Mouse (Mus musculus) stomach, embryonic 15.5 days (tissue): Measurements from ENCODE around the gene Wnt10b. TPM values are rescaled to one million over a fixed set of nuclear protein-coding genes. Genes with fewer than 3 reads are reported as not detected.
A peak's percentile ranks its signal among the peaks of the same experiment; 100 is the strongest.
"Not testable (repeated sequence)": the region's sequence is repeated elsewhere in the genome, so short reads cannot be mapped to it uniquely, and the experiment has no call there.

ENCODE experiments used
- ATAC-seq: fragments of 200-750 bp; cut with Nextera tagmentation; 2 replicates; pipeline ENCODE4 v1.8.0; 2017; ENCODE audit warnings: low read depth, moderate number of reproducible peaks, moderate TSS enrichment; ENCODE audit not compliant: insufficient read depth, low FRiP score
- H3K27ac ChIP-seq: fragments of 300-500 bp; sonication (generic); 2 replicates; pipeline ENCODE4 v1.5.1; 2015; ENCODE audit warnings: mild to moderate bottlenecking, inconsistent platforms
- H3K27me3 ChIP-seq: fragments of 300-500 bp; sonication (generic); replicated peaks from 2 replicates; pipeline ENCODE4 v1.6.1; 2015; ENCODE audit warnings: inconsistent platforms
- H3K36me3 ChIP-seq: fragments of 300-500 bp; sonication (generic); 2 replicates; pipeline ENCODE4 v1.6.1; 2015; ENCODE audit warnings: inconsistent platforms
- H3K4me1 ChIP-seq: fragments of 300-500 bp; sonication (generic); 2 replicates; pipeline ENCODE4 v1.6.1; 2015; ENCODE audit warnings: inconsistent platforms
- H3K4me2 ChIP-seq: fragments of 300-500 bp; sonication (generic); 2 replicates; pipeline ENCODE4 v1.6.1; 2015; ENCODE audit warnings: mild to moderate bottlenecking, inconsistent platforms
- H3K4me3 ChIP-seq: fragments of 300-500 bp; sonication (generic); replicated peaks from 2 replicates; pipeline ENCODE4 v1.5.1; 2015; ENCODE audit warnings: inconsistent platforms
- H3K9ac ChIP-seq: fragments of 300-500 bp; sonication (generic); 2 replicates; pipeline ENCODE4 v1.6.1; 2015; ENCODE audit warnings: inconsistent platforms
- H3K9me3 ChIP-seq: fragments of 300-500 bp; sonication (generic); 2 replicates; pipeline ENCODE4 v1.6.1; 2016; ENCODE audit warnings: inconsistent platforms
- WGBS: fragments of 180-500 bp; shearing (Covaris S2); methylation state at CpG from one replicate; pipeline ENCODE4 v1.1.7; 2015; 5-methylcytosine and 5-hydroxymethylcytosine counted together
- polyA plus RNA-seq: library from polyadenylated mRNA; unstranded; fragments of >200 nt; fragmentation: Nextera tagmentation; extraction: Ambion mirVana; gene quantifications from 2 replicates; pipeline ENCODE4 v1.2.1, GENCODE M21; 2015

The Wnt10b gene
- polyA plus RNA-seq, 1 experiment from 2014 or later: 0.08 TPM

GRCm38 (mm10) chr15:98762670-98763529 lies 15.1 kb downstream of the Wnt10b start, which contains the start of gene Arf3:
Gene Arf3 (minus strand): TSS chr15:98763214.
- under 1% methylated on average over 73 of the region's 76 CpGs for WGBS
- peak within 1 kb of the TSS; percentile 96 for H3K4me2 ChIP-seq
- ATAC-seq: peak; percentile 90
- peak within 1 kb of the TSS; percentile 87 for H3K9ac ChIP-seq
- H3K36me3 ChIP-seq: no peaks in the 10 kb centered on the region; the same call in 1 of the 2 replicates
- H3K9me3 ChIP-seq: no peaks in the 10 kb centered on the region
- peak within 1 kb of the TSS; percentile 99 for H3K4me3 ChIP-seq
- H3K27ac ChIP-seq: peak within 1 kb of the TSS; percentile 83
- H3K4me1 ChIP-seq: peaks cover 17% of the 10 kb centered on the region; the same call in 1 of the 2 replicates
- H3K27me3 ChIP-seq: 0 out of 2 replicates have a peak, but pooled peaks cover 5% of the 10 kb centered on the region

DNA sequence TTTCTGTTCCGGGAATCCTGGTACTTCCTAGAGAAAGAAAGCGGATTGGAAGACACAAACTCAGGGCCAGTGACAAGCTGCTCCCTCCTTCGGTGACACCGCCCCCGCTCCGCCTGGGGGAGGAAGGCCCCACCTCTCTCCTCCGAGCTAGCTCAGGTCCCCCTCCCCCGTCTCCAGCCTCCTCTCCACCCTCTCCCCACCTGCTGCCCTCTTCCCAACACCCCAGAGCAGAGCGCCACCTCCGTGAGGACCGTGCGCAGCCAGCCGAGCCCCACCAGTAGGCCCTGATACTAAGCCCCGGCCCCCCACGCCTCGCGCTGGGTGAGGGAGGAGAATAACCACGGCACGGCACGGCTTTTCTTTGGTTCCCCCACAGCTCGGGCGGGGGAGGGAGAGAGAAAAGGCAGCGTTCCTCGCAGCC lies 15.7 kb downstream of the Wnt10b start:
- Histone ChIP-seq H3K9me3 (no peaks in the 10 kb centered on the region), H3K4me3 (peak overlapping the region; percentile 99), H3K27ac (peak overlapping the region; percentile 83), H3K36me3 (peaks cover under 1% of the 10 kb centered on the region; the same call in 1 of the 2 replicates), H3K27me3 (0 out of 2 replicates have a peak, but pooled peaks cover 3% of the 10 kb centered on the region), H3K9ac (peak overlapping the region; percentile 87), H3K4me2 (peak overlapping the region; percentile 96), H3K4me1 (peaks cover 17% of the 10 kb centered on the region; the same call in 1 of the 2 replicates)
- under 1% methylated on average over 21 of the region's 24 CpGs for whole genome bisulfite sequencing
- ATAC-seq: peak; percentile 83

DNA sequence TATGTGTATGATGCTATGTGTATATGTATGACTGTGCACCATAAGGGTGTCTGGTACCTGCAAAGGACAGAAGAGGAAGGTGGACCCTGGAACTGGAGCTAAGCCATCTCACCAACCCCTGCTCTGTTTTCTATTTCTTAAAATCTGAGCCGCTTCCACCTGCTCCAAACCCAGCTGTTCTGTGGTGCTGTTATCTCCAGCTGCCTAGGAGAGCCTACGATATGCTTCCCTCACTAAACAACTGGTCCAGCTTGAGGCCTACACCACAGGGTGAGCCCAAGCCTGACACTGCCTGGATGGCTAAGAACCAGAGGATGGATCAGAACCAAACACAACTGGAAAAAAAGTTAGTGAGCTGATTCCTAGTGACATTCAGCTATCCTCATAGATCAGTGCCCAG lies 23.8 kb downstream of the Wnt10b start:
- H3K4me2 ChIP-seq: no peak overlapping the region
- H3K9me3 ChIP-seq: no peaks in the 10 kb centered on the region
- no peak overlapping the region for H3K27ac ChIP-seq
- H3K4me3 ChIP-seq: no peak overlapping the region
- H3K36me3 ChIP-seq: peaks cover 2% of the 10 kb centered on the region; the same call in 1 of the 2 replicates
- no peaks in the 10 kb centered on the region for H3K4me1 ChIP-seq
- ATAC-seq: no peak
- 78% methylated on average over 2 of the region's 2 CpGs for WGBS
- no peak overlapping the region for H3K9ac ChIP-seq
- no peaks in the 10 kb centered on the region for H3K27me3 ChIP-seq

DNA sequence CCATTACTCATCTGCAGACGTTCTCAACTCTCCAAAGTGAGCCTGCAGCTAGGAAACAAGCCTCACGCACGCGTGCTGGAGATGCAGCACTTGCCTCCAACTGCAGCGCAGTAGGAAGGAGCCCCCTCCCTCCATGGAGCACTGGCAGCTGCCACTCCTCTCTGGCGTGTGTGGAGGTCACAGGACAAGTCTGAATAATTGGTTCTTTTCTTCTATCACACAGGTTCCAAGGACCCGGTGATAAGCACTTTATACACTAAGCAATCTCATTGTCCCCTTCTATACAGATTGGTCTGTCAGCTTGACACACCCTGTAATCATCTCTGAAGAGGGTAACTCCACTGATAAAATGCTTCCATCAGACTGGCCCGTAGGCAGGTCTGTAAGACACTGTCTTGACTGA lies 24.9 kb downstream of the Wnt10b start:
- ATAC-seq: peak; percentile 22; the same call in 1 of the 2 replicates
- no peaks in the 10 kb centered on the region for H3K27me3 ChIP-seq

GRCm38 (mm10) chr15:98749093-98749492 lies 28.9 kb downstream of the Wnt10b start:
- Histone ChIP-seq H3K4me3 (no peak overlapping the region), H3K27ac (no peak overlapping the region), H3K9ac (no peak overlapping the region), H3K4me1 (0 out of 2 replicates have a peak, but pooled peaks cover 4% of the 10 kb centered on the region), H3K27me3 (no peaks in the 10 kb centered on the region), H3K4me2 (no peak overlapping the region), H3K9me3 (no peaks in the 10 kb centered on the region), H3K36me3 (no peaks in the 10 kb centered on the region)
- 92% methylated on average over 2 of the region's 2 CpGs for WGBS
- no peak for ATAC-seq

More for the DNA sequence above, 24.9 kb downstream of the Wnt10b start:
- Histone ChIP-seq H3K9ac (no peak overlapping the region), H3K4me3 (no peak overlapping the region), H3K9me3 (no peaks in the 10 kb centered on the region), H3K36me3 (0 out of 2 replicates have a peak, but pooled peaks cover 2% of the 10 kb centered on the region), H3K4me2 (no peak overlapping the region), H3K4me1 (0 out of 2 replicates have a peak, but pooled peaks cover under 1% of the 10 kb centered on the region), H3K27ac (no peak overlapping the region)
- WGBS: 70% methylated on average over 8 of the region's 8 CpGs

- Histone ChIP-seq H3K27ac (no peak overlapping the region), H3K4me3 (no peak overlapping the region), H3K4me2 (no peak overlapping the region), H3K36me3 (no peaks in the 10 kb centered on the region; the same call in 1 of the 2 replicates), H3K27me3 (no peaks in the 10 kb centered on the region), H3K9ac (no peak overlapping the region), H3K4me1 (0 out of 2 replicates have a peak, but pooled peaks cover 6% of the 10 kb centered on the region), H3K9me3 (no peaks in the 10 kb centered on the region)
- 65% methylated on average over 6 of the region's 6 CpGs for WGBS
- ATAC-seq: no peak; the same call in 1 of the 2 replicates
Observed at GRCm38 (mm10) chr15:98747296-98747695, 30.7 kb downstream of the Wnt10b start.

GRCm38 (mm10) chr15:98746344-98746965 lies 31.5 kb downstream of the Wnt10b start:
- Histone ChIP-seq H3K27ac (no peak overlapping the region), H3K9me3 (no peaks in the 10 kb centered on the region), H3K4me1 (0 out of 2 replicates have a peak, but pooled peaks cover 6% of the 10 kb centered on the region), H3K4me2 (no peak overlapping the region), H3K9ac (no peak overlapping the region), H3K4me3 (no peak overlapping the region), H3K36me3 (no peaks in the 10 kb centered on the region; the same call in 1 of the 2 replicates), H3K27me3 (no peaks in the 10 kb centered on the region)
- WGBS: 73% methylated on average over 10 of the region's 10 CpGs
- ATAC-seq: no peak

GRCm38 (mm10) chr15:98743863-98744262 lies 34.1 kb downstream of the Wnt10b start:
- WGBS: 88% methylated on average over 3 of the region's 3 CpGs
- not testable (repeated sequence) for H3K4me1 ChIP-seq, H3K9ac ChIP-seq, H3K27ac ChIP-seq, H3K4me2 ChIP-seq, H3K9me3 ChIP-seq, H3K27me3 ChIP-seq, H3K4me3 ChIP-seq, ATAC-seq
- peaks cover 25% of the 10 kb centered on the region for H3K36me3 ChIP-seq

DNA sequence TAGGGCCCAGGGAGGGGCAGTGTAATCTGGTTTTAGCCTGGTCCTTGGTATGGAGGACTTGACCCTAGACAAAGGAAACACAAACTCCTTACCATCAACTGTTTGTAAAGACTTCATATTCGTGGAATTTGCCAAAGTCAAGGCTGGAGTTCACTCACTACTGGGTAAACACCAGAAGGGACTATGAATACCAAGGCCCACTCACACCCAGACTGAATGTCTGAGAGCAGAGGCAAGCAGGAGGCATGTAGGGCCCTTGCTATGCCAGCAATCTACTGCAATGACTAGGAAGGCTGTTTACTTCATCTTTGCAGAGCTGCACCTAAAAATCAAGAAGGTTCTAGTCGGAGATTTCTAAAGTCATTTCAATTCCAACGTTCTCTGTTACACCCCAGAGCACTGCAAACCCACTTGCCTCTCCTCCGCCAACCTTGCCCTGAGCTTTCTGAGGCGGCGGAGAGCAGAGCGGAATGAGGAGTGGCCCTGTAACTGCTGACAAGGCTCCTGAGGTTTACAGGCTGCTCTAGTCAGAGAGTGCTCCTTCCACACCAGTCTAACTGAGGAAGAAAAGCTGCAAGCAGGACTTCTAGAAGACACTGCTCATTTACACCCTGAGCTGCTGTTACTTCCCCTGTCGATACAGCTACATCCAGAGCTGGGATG lies 35.1 kb downstream of the Wnt10b start:
- peaks cover 28% of the 10 kb centered on the region for H3K36me3 ChIP-seq

DNA sequence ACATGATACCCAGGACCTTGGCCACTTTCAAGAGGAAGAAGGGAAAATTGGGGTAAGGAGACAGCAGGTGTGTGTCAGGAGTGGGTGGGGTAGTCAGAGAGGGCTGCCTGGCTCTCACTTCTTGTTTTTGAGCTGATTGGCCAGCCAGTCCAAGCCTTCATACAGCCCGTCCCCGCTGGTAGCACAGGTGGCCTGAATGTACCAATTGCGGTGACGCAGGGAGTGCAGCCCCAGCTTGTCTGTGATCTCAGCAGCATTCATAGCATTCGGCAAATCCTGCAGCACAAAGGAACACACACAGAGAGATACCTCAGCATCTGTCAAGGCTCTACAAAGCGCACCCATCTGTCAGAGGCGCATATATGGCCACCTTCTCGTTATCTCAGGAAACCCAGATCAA lies 37.7 kb downstream of the Wnt10b start:
- 0 out of 2 replicates have a peak, but pooled peaks cover 2% of the 10 kb centered on the region for H3K4me1 ChIP-seq
- H3K36me3 ChIP-seq: peaks cover 49% of the 10 kb centered on the region
- H3K9me3 ChIP-seq: no peaks in the 10 kb centered on the region
- H3K9ac ChIP-seq: no peak overlapping the region
- H3K4me3 ChIP-seq: no peak overlapping the region
- no peaks in the 10 kb centered on the region for H3K27me3 ChIP-seq
- H3K4me2 ChIP-seq: no peak overlapping the region
- no peak overlapping the region for H3K27ac ChIP-seq
- 86% methylated on average over 8 of the region's 8 CpGs for WGBS
- ATAC-seq: no peak

More for the DNA sequence above, 35.1 kb downstream of the Wnt10b start:
- Histone ChIP-seq H3K9me3 (no peaks in the 10 kb centered on the region), H3K4me2 (no peak overlapping the region), H3K27ac (peak overlapping the region; percentile 28), H3K27me3 (no peaks in the 10 kb centered on the region), H3K4me1 (0 out of 2 replicates have a peak, but pooled peaks cover 4% of the 10 kb centered on the region), H3K4me3 (no peak overlapping the region), H3K9ac (no peak overlapping the region)
- no peak; the same call in 1 of the 2 replicates for ATAC-seq
- WGBS: 66% methylated on average over 8 of the region's 8 CpGs

GRCm38 (mm10) chr15:98738796-98739195 lies 39.2 kb downstream of the Wnt10b start:
- peak; percentile 20; the same call in 1 of the 2 replicates for ATAC-seq
- no peaks in the 10 kb centered on the region for H3K9me3 ChIP-seq
- peaks cover 52% of the 10 kb centered on the region for H3K36me3 ChIP-seq
- 0 out of 2 replicates have a peak overlapping the region, but pooled peaks have one; percentile 49 for H3K27ac ChIP-seq
- no peaks in the 10 kb centered on the region for H3K27me3 ChIP-seq
- H3K4me1 ChIP-seq: 0 out of 2 replicates have a peak, but pooled peaks cover 2% of the 10 kb centered on the region
- WGBS: 72% methylated on average over 4 of the region's 4 CpGs
- H3K4me2 ChIP-seq: no peak overlapping the region
- H3K4me3 ChIP-seq: no peak overlapping the region
- no peak overlapping the region for H3K9ac ChIP-seq
